Mouse (Mus musculus) kidney, postnatal 10 days (tissue): ENCODE results near the gene Myzap.
"Not testable (repeated sequence)": the region's sequence is repeated elsewhere in the genome, so short reads cannot be mapped to it uniquely, and the experiment has no call there.

Experiments
- DNase-seq: peaks from one replicate; pipeline ENCODE4 v3.0.0; 2021; ENCODE audit warnings: mixed read lengths

The Myzap gene

DNA sequence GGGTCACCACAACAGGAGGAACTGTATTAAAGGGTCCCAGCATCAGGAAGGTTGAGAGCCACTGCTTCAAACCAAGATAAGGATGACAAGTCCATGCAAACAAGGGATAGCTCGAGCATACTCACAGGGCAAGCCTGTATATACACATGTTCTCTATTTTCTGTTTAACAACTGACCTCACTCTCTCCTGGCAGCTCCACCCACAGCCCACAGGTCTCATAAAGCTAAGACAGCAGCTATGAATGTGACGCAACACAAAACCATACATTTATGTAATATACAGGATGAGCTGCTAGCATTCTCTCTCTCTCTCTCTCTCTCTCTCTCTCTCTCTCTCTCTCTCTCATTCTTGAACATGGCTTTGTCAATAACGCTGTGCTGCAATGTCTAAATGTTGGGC lies 51.4 kb downstream of the Myzap start:
- DNase-seq, result no peak

DNA sequence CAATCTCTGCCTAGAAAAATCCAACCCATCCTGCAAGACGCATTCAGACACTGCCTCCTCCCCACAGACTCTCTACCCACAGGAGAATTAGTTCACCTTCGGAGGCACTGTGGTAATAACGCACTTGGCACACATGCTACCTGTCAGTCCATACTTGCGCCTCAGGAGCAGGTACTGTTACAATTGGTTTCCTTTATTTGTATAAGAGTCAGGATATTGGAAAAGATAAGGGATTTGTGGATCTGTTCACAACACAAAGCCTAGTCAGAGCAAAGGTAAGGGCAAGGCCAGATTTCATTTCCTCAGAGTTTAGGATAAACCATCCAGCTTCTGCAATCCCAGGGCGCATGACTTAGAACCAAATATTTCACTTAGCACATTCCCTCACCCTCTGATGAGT lies 56.4 kb downstream of the Myzap start:
- no peak for DNase-seq

DNA sequence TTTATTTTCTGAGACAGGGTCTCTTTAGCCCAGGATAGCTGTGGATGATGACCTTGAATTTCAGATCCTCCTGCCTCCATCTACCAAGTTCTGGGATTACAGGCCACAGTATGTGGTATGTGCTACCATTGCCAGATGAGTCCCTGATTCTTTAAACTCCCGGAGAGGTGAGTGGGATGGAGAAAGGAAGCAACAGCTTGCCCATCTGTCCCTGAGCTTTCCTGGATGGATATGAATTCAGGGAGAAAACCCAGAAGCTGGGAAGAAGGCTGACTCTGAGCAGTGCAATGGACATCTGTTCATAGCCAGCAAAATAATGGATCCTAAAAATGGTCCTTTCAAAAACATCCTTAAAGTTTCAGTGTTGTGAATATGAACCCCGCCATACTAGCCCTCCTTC lies 57.1 kb downstream of the Myzap start:
- no peak for DNase-seq

DNA sequence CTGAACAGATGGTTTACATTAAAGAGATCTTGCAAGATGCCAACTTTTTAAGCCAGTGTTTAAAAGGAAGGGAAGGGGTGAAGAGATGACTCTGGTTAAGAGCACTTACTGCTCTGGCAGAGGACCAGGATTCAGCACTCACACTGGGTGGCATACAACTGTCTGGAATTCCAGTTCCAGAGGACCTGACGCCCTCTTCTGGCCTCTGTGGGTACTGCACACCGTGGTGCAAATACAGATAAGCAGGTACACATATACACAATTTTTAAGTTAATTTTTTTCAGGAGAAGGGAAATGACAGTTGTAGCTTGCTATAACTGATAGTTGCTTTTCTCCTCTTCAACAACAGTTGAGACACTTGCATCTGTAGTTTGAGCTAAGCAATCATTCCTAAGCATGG lies 62.2 kb downstream of the Myzap start:
- peak; percentile 27 for DNase-seq

DNA sequence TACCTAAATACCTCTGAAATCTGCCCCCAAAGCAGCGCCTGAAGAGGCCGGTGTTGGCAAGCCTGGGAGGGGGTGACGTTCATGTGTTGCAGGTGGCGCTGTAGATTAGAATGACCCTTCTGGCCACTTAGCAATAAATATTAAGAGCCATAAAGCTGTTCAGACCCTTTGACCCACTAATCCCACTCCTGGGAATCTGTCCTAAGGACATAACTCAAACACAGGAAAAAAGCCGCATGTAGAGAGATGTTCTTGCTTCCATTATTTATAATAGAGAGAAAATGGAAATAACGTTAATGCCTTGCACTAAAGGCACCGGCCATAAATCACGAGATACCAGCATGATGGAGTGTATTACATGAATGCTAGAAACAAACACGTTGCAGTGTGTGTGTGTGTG lies 64.7 kb downstream of the Myzap start:
- DNase-seq, result peak; percentile 26

DNA sequence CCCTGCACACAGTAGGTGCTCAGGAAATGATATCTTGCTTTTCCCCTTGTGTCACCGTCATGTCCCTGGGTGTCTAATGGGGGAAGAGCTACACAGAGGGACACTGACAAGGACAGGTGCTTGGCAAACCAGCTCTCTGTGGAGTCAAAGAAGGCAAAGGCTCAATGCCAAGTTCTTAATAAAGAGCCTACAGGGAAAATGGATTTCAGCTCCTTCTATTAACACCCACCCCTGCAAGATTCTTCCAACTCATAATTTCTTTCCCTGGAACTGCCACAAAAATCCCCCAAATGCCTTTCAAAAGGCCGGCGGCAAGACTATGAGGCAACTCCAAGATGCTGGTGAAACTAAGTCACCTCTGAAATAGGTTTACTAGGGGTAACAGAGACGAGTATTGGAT lies 68.3 kb downstream of the Myzap start:
- DNase-seq, result no peak

DNA sequence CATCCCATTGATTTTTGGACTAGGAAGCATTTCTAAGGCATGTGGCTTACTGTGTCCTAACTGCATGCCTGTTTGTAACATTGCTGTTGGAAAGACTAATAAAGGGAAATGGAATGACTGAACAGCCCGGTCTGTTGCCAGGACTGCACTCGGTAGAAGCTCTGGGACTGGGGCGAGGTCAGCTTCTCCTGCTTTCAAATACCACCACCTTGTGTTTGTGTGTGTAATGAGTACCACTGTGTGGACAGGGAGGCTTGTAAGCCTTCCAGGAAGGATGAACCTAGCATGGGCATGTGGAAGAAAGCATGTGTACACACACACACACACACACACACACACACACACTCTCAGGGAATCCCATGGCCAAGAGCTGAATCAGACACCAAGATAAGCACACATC lies 72.3 kb downstream of the Myzap start:
- DNase-seq, result peak; percentile 18

DNA sequence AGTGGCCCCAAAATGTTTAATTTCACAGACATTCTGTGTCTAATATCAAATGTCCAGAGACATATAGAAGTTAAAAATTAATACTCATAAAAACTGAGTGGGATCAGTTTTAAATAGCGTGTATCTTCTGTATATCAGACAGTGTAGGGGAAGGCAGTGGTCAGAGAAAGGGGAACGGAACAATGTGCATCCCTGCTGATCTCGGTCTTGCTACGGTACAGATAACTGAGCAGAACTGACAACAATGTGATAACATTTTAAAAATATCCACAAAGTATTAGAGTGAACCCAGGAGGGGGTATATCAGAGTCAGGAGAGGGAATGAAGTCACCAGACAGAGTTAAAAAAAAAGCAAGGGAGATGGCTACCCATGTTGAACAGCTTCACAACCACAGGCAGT lies 74.7 kb downstream of the Myzap start:
- DNase-seq, result no peak

DNA sequence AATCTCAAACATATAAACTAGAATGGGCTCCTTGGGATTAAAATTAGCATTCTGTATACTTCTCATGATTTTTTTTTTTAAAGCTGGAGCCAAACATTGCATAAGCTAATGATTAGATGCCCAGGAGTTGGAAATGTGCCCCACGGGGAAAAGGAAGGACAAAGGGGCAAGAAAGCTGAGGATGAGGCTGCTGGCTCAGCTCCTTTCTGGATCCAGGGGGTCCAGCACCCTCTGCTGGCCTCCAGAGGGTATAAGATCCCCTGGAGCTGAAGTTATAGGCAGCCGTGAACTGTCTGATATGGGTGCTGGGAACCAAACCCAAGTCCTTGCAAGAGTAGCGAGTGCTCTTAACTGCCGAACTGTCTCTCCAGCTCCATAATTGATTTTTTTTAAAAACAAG lies 76.3 kb downstream of the Myzap start:
- DNase-seq, result peak; percentile 66

DNA sequence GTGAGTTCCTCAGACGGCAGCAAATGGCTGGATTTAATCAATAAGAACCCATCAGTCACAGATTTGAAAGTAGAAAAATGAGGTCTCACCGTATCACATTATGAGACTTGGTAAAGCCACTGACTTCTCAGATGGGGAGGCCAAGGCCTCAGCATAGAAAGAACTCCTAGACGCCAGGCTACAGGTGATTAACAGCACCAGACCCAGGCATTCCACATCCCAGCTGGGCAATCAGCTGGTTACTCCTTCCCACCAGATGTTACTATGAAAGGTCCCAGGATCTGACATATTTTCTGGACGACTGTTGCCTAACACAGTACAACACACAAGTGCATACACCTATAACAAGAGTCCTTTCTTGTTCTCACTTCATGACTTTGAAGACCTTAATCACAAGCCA lies 78.6 kb downstream of the Myzap start:
- no peak for DNase-seq

DNA sequence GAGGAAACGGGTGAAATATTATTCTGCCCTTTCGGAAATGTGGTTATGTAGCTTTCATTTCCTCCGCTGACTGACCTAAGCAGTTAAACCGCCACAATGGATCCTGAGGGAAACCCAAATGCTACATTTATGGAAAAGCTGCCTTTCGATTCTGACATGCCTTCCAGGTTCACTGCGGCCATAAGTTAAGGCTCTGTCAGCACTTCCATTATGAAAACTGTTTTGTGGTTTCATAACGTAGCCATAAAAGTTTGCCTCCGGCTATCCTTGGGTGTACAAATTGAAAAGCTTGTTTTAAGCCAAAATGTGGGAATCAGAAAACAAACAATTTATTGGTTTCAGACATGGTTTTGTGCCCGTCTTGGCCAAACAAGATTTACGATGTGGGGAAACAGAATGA lies 79.3 kb downstream of the Myzap start:
- no peak for DNase-seq

DNA sequence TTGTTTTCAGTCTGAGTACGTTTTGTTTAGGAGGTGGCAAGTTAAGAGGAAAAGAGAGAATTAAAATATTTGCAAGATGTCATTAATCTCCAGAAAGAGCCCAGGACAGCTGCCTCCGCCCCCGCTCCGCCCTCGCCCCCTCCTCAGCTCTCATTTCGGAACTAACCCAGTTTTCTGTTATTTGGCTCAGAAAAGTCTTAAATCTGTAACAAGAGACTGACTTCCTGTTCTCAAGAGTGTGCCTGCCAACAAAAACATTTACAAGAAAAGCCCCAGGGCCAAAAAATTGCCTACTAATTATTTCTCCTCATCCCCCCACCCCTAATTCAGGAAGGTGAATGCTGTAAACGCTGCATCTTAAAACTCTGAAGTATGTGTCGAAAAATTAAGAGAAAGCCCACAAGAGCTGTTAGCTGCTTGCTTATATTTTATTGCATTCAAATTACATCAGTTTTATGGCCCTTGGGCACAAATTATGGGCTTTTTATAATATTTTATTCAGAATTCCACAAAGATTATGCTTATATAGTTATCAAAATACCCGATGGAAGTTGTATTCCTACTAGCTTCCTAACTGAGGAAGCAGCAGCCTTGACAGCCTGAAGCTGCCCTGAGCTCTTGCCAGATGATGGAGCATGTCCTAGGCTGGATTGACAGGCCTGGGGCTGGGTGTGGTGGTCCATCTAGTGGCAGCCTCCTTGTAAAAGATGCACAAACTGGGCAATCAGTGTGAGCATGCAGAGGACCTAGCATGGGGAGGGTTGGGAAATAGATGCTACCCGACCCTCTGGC lies 93.6 kb downstream of the Myzap start:
- peak; percentile 70 for DNase-seq

DNA sequence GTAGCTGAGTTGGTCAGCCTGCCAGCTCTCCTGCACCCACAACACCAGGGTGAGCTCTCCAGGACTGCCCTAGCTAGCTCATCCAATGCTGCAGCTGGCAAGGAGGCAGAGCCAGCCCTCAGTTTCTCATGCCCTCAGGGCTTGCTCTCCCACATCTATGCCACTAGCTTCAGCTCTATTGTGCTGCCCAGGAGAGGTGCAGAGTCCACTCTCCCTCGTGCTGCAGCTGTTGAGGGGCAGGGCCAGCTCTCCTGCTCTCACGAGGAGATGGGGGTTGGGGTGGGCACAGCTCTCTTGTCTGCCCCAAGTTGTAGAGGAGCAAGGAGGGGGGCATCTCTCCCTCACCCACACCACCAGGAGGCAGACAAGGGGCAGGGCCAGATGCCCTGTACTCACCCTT lies 95.5 kb downstream of the Myzap start:
- DNase-seq, result peak; percentile 62

DNA sequence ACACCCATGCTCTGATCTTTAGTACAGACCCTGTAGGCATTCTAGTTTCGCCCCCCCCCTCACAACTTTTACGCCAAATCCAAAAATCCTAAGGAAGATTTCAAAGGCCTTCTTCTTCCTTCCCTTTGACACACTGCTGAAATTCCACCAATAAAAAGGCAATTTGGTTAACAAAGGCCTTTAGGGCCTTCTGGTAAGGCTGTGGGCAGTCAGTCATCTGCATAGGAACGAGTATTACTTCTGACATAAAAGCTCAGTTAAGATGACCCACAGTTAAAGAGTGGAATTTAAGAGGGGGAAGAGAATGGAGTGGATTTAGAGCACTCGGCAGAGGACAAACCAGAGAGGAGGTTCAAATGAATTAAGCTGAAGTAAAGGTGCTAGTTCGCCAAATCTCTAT lies 98.4 kb downstream of the Myzap start:
- DNase-seq, result no peak

DNA sequence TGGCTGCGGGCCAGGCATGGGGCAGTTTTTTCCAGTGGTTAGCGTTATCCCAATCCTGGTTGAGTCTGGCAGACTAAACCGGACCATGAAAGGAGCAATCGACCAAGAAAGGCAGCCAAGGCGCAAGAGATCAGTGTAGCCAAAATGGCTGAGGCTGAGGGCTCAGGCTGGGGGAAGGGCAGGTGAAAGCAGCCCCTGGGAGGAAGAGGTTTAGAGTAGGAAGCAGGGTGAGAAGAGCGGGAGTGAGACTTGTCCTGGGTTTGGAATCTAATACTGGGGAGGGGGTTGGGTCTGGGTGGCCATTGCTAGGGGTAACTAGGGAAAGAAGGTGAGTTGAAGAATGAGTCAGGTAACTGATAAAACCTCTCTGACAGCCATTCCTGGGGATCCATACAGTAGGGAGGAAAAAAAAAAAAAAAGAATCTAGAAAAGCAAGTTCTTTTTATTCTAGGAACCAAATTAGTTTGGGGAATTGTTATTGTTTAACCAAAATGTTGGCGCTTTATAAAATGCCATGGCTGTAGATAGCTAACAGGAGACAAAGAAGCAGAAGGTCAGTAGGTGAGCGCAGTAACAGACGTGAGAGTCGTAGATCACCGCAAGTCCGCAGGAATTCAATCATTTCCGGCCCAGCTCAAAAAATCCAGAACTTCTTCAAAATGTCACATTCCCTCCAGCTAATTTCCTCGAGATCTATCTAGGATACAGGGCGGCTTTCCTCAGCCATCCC lies 99.7 kb downstream of the Myzap start:
- DNase-seq, result no peak

DNA sequence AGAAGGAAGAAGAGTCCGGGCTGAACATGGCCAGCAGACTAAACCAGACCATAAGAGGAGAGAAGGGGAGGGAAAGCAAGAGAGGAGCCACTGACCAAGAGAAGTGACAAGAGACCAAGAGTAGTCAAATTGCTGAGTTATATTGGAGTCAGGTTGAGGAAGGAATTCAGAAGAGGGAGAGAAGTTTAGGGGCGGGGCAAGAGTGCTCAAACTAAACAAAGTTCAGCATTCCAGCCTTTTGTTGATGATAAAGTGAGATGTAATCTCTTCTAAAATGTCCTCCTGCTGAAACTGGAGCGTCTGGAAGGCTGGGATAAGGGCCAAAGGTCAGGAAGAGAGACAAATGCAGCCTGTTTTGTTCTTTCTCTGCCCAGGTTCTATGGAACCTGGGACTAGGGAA lies 102.1 kb downstream of the Myzap start:
- DNase-seq, result no peak

DNA sequence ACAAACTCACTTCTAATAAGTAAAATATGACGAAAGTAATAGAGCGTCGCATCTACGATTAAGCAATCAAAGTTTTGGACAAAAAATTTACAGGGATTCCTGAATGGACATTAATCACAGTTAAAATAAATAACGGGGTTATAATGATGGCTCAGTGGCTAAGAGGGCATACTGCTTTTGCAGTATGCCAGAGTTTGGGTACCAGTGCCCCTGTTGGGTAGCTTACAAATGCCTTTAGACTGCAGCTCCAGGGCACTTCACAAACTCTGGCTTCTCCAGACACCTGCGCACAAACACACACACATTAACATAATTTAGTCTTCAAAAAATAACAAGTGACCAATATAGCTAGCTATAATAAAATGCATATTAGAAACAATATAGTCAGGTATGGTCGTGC lies 106.0 kb downstream of the Myzap start:
- no peak for DNase-seq

DNA sequence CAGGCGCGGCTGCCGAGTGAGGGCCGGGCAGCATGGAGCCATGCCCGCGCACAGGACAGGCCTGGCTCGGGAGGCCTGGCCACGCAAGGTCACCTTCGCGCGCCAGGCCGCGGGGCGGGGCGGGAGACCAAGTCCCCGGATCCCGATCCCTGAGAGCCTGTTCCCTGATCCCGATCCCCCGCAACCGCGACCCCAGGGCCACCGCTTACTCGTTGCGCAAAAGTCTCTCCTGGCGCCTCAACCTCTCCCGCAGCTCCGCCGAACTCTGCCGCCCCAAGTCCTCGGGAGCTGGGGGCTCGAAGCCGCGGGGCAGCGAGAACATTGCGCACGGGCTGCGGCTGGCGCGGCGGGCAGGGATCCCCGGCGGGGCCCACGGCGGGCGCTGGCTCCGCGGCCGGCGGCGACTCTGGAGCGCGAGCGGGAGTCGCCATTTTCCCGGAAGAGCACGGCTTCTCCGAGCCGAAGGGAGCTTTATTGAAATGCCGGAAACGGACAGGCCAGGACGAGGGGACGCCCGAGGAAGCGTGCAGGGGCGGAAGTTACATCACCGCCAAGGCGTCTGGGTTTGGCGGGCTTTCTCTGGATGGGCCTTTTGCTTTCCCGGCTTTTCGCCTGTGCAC lies 106.6 kb downstream of the Myzap start, which contains the start of gene Polr2m:
TSS of gene Polr2m (minus strand) at position 461 of the 620 bp plus-strand sequence.
- DNase-seq, result peak; percentile 97

DNA sequence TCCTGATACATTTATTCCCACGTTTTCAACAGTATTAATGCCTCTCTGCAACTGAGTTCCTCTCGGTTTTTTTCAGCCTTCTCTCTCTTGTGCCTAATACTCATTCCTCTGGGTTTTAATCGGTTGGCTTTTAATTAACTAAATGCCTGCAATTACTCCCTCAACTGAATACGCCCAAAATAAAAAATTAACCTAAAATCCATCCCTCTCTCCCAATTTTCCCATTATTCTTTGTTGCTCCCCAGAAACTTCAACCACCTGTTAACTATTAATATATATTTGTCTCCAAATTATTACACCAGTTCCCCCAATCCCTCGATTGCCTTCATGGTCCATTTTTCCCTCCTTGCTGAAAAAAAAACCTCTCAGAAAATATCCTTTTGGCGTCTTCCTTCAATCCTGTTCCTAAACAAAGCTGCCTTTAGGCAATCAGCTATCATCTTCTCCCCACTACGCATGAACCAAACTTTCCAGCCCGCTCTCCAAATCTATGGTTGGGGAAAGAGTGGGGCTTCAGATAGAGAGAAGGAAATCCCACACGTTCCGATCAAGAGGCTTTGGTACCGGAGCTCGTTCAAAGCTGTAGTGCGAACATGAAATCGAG lies 107.2 kb downstream of the Myzap start:
- DNase-seq, result no peak

DNA sequence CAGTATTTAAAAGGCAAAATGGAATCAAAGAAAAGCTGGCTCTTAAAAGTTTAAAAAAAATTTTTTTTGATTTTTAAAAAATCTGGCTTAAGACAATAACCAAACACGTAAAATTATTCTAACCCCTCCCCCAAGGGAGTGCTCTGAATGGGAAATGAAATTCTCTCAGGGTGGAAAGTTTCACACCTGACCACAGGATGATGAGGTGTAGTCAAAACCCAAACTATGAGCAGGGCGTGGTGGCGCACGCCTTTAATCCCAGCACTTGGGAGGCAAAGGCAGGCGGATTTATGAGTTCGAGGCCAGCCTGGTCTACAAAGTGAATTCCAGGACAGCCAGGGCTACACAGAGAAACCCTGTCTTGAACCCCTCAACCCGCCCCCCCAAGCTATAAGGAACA lies 108.3 kb downstream of the Myzap start:
- not testable (repeated sequence) for DNase-seq

DNA sequence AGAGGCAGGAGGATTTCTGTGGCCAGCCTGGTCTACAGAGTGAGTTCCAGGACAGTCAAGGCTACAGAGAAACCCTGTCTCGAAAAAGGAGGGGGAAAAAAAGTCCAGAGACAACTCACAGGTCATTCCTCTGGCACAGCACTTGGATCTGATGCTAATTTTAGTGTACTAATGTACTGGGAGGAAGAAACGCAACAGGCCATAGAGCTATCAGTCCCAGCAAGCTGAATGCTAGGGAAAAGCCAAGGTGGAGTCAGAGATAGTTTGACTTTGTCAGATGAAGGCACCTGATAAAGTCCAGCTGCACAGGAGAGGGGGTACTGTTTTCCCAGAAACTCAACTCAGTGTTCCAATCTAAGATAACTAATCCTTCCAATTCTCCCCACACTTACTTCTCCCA lies 111.9 kb downstream of the Myzap start:
- no peak for DNase-seq

DNA sequence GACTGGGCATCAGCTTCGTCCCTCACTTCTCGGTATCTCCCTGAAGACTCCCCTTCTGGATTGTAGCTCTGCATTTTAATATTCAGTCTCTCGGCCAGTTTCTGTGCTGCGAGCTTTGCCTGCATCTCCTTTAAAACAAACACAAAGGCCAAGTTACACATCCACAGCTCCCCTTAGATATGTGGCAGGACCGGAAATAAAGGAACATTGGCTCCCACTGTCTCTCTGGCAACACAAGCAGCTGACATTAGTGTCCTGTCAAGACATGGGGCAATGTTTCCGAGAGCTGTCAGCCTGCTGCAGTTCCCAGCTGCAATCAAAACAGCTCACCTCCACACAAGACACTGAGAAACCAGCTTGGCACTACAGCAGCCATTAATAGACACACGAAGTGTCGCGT lies 112.7 kb downstream of the Myzap start:
- no peak for DNase-seq

DNA sequence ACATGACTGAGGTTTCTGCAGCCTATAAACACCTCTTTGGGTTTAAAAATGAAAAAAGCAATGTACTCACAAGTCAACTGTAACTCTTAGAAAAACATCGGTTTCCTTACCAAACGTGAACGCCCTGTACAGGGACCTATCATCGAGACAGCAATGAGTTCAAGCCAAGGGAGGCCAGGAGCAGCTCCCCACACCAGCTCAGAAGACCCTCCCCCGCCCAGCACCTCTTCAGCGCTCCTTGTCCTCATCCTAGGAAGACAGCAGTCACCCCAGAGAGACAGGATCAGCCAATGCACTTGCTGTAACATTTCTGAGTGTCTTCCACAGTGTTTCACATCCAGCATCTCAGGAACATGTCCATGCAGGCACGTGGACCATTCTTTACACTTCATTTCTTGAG lies 113.6 kb downstream of the Myzap start:
- no peak for DNase-seq

DNA sequence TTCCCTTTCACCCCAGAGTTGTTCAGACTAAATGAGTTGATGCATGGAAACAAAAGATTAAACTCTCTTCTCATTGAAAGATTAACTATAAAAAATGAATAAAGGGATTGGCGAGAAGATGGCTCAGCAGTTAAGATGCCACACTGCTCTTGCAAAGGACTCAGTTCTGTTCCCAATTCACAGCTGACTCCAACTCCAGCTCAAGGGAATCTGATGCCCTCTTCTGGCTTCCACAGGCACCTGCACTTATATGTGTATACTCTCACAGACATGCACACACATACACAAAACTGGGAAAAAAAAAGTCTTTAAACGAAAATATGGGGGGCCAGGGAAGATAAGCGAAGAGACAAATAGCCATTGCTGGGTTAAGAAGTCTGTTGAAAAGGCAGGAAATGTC lies 115.6 kb downstream of the Myzap start:
- no peak for DNase-seq
